Mouse (Mus musculus) adrenal gland, adult 8-10 months (tissue): ENCODE data around the gene Pacsin2. TPM values are rescaled to one million over a fixed set of nuclear protein-coding genes. Genes with fewer than 3 reads are reported as not detected.

Experiments used
- total RNA-seq, 4 experiments: library from RNA; stranded (reverse); gene quantifications; 2 replicates each; pipeline ENCODE4 v1.2.4; 2022

The Pacsin2 gene
- total RNA-seq, 4 experiments from 2014 or later = 88.4 to 126 (median 102) TPM

Other genes with a start within 250 kb of the Pacsin2 start
- gene A4galt, start 212.8 kb downstream of the Pacsin2 start, total RNA-seq = 10 to 100 TPM in 3 of 4 experiments, 1 to 10 TPM in 1; 8.1 to 18.4 (median 12.7) TPM
- 10 to 100 TPM; 28.9 to 47.7 (median 40.1) TPM for gene Arfgap3, start 114.4 kb downstream of the Pacsin2 start, total RNA-seq
- 10 to 100 TPM in 2 of 4 experiments, 1 to 10 TPM in 2; 9.8 to 16.5 (median 13.1) TPM for gene Ttll1, start 46.3 kb upstream of the Pacsin2 start, total RNA-seq
- gene Bik, start 62.3 kb upstream of the Pacsin2 start, total RNA-seq = 1 to 10 TPM; 3.1 to 8.1 (median 5.4) TPM
- 100 to 1,000 TPM; 480 to 546 (median 516) TPM for gene Tspo, start 99.0 kb upstream of the Pacsin2 start, total RNA-seq
- gene Mcat, start 99.2 kb upstream of the Pacsin2 start, total RNA-seq = 10 to 100 TPM; 38.4 to 51.7 (median 43.9) TPM
- 10 to 100 TPM; 38.9 to 46.7 (median 42.5) TPM for gene Ttll12, start 130.6 kb upstream of the Pacsin2 start, total RNA-seq